Mouse (Mus musculus): Measurements from ENCODE around the gene Zw10. TPM values are rescaled to one million over a fixed set of nuclear protein-coding genes. Genes with fewer than 3 reads are reported as not detected.

Zw10 gene
- total and polyA plus RNA-seq, 3 experiments, result 7.1 to 12.4 (median 11.1) TPM

- Histone ChIP-seq H3K27me3 (ENCODE audit: control insufficient read depth, insufficient read depth, low read length) (no peaks in the 10 kb centered on the region), H3K36me3 (ENCODE audit: control insufficient read depth, insufficient read depth, low read length) (peaks cover 4% of the 10 kb centered on the region; the same call in 1 of the 2 replicates), H3K27ac (no peak overlapping the region), H3K4me3 (no peak overlapping the region), H3K4me1 (ENCODE audit: control insufficient read depth, insufficient read depth, low read length) (peaks cover 3% of the 10 kb centered on the region), H3K9ac (ENCODE audit: low read depth, low read length) (no peak overlapping the region), H3K79me2 (replicated peaks; ENCODE audit: control insufficient read depth, insufficient read depth, low read length) (no peaks in the 10 kb centered on the region)
- intact Hi-C loops (cut with DNase I), result loop anchor here (1.0 to 5.0 kb wide), 4 partner anchors 165 to 1091 kb away; no protein-coding TSS in a partner anchor
- peak; percentile 59 to 70 for DNase-seq
- WGBS, result 12% methylated on average over 4 of the region's 4 CpGs
- TF ChIP-seq CTCF (IDR thresholded peaks at IDR 0.05) (peak; percentile 84), EP300 (IDR thresholded peaks at IDR 0.05; ENCODE audit: insufficient read depth, low read depth, low read length) (0 out of 2 replicates have a peak, but pooled peaks have one; percentile 35), POLR2A (IDR thresholded peaks at IDR 0.05; ENCODE audit: insufficient read depth, low read depth, low read length) (no peak)
These were observed 26.1 kb downstream of the Zw10 start for GRCm38 (mm10) chr9:49081561-49081960.

GRCm38 (mm10) chr9:49087317-49087716, 31.9 kb downstream of the Zw10 start:
- no peaks in the 10 kb centered on the region for H3K27me3 ChIP-seq (ENCODE audit: control insufficient read depth, insufficient read depth, low read length)
- no peak for DNase-seq
- no peak overlapping the region for H3K9ac ChIP-seq (ENCODE audit: low read depth, low read length)
- intact Hi-C loops (cut with DNase I), result no loop called here
- H3K36me3 ChIP-seq (ENCODE audit: control insufficient read depth, insufficient read depth, low read length), result no peaks in the 10 kb centered on the region
- TF ChIP-seq POLR2A (IDR thresholded peaks at IDR 0.05; ENCODE audit: insufficient read depth, low read depth, low read length) (no peak), EP300 (IDR thresholded peaks at IDR 0.05; ENCODE audit: insufficient read depth, low read depth, low read length) (no peak), CTCF (IDR thresholded peaks at IDR 0.05) (no peak)
- H3K4me3 ChIP-seq, result no peak overlapping the region
- WGBS, result 84% methylated on average over 11 of the region's 11 CpGs
- no peak overlapping the region for H3K27ac ChIP-seq
- no peaks in the 10 kb centered on the region for H3K79me2 ChIP-seq (replicated peaks; ENCODE audit: control insufficient read depth, insufficient read depth, low read length)
- no peaks in the 10 kb centered on the region for H3K4me1 ChIP-seq (ENCODE audit: control insufficient read depth, insufficient read depth, low read length)

DNA sequence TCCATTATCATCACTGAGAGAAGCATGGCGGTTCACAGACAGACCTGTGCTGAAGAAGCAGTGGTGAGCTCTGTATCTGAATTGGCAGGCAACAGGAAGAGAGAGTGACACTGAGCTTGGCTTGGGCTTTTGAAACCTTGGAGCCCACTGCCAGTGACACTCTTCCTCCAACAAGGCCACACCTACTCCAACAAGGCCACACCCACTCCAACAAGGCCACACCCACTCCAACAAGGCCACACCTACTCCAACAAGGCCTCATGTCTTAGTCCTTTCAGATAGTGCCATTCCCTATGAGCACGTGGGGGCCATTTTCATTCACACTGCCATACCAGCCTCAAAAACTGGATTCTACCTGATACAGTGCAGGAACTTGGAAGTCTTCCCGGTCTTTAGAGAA, 43.5 kb downstream of the Zw10 start:
- Histone ChIP-seq H3K36me3 (ENCODE audit: control insufficient read depth, insufficient read depth, low read length) (no peaks in the 10 kb centered on the region), H3K27ac (no peak overlapping the region), H3K4me3 (no peak overlapping the region), H3K9ac (ENCODE audit: low read depth, low read length) (no peak overlapping the region), H3K27me3 (ENCODE audit: control insufficient read depth, insufficient read depth, low read length) (no peaks in the 10 kb centered on the region), H3K4me1 (ENCODE audit: control insufficient read depth, insufficient read depth, low read length) (no peaks in the 10 kb centered on the region), H3K79me2 (replicated peaks; ENCODE audit: control insufficient read depth, insufficient read depth, low read length) (no peaks in the 10 kb centered on the region)
- no peak for TF ChIP-seq CTCF (IDR thresholded peaks at IDR 0.05)
- TF ChIP-seq EP300 (IDR thresholded peaks at IDR 0.05; ENCODE audit: insufficient read depth, low read depth, low read length), result no peak
- no peak for TF ChIP-seq POLR2A (IDR thresholded peaks at IDR 0.05; ENCODE audit: insufficient read depth, low read depth, low read length)
- DNase-seq, result no peak
- WGBS, result 84% methylated on average over 3 of the region's 3 CpGs
- intact Hi-C loops (cut with DNase I), result no loop called here

- Histone ChIP-seq H3K79me2 (replicated peaks; ENCODE audit: control insufficient read depth, insufficient read depth, low read length) (no peaks in the 10 kb centered on the region), H3K9ac (ENCODE audit: low read depth, low read length) (no peak overlapping the region), H3K4me3 (no peak overlapping the region), H3K4me1 (ENCODE audit: control insufficient read depth, insufficient read depth, low read length) (no peaks in the 10 kb centered on the region), H3K27ac (no peak overlapping the region), H3K27me3 (ENCODE audit: control insufficient read depth, insufficient read depth, low read length) (no peaks in the 10 kb centered on the region), H3K36me3 (ENCODE audit: control insufficient read depth, insufficient read depth, low read length) (no peaks in the 10 kb centered on the region)
- TF ChIP-seq EP300 (IDR thresholded peaks at IDR 0.05; ENCODE audit: insufficient read depth, low read depth, low read length), result no peak
- no peak for TF ChIP-seq POLR2A (IDR thresholded peaks at IDR 0.05; ENCODE audit: insufficient read depth, low read depth, low read length)
- DNase-seq, result no peak
- intact Hi-C loops (cut with DNase I), result no loop called here
- WGBS, result 46% methylated on average over 1 of the region's 1 CpGs
These were observed 46.9 kb downstream of the Zw10 start for GRCm38 (mm10) chr9:49102328-49102727.

GRCm38 (mm10) chr9:49109101-49109500, 53.7 kb downstream of the Zw10 start:
- no peaks in the 10 kb centered on the region for H3K36me3 ChIP-seq (ENCODE audit: control insufficient read depth, insufficient read depth, low read length)
- H3K27ac ChIP-seq, result no peak overlapping the region
- no peaks in the 10 kb centered on the region for H3K4me1 ChIP-seq (ENCODE audit: control insufficient read depth, insufficient read depth, low read length)
- no peak for DNase-seq
- H3K4me3 ChIP-seq, result no peak overlapping the region
- H3K9ac ChIP-seq (ENCODE audit: low read depth, low read length), result no peak overlapping the region
- no peaks in the 10 kb centered on the region for H3K79me2 ChIP-seq (replicated peaks; ENCODE audit: control insufficient read depth, insufficient read depth, low read length)
- no peak for TF ChIP-seq POLR2A (IDR thresholded peaks at IDR 0.05; ENCODE audit: insufficient read depth, low read depth, low read length)
- no peak for TF ChIP-seq CTCF (IDR thresholded peaks at IDR 0.05)
- no peak for TF ChIP-seq EP300 (IDR thresholded peaks at IDR 0.05; ENCODE audit: insufficient read depth, low read depth, low read length)
- intact Hi-C loops (cut with DNase I), result no loop called here
- H3K27me3 ChIP-seq (ENCODE audit: control insufficient read depth, insufficient read depth, low read length), result no peaks in the 10 kb centered on the region; the same call in 1 of the 2 replicates
- 61% methylated on average over 7 of the region's 7 CpGs for WGBS

- WGBS, result 61% methylated on average over 6 of the region's 6 CpGs
- no peaks in the 10 kb centered on the region; the same call in 1 of the 2 replicates for H3K27me3 ChIP-seq (ENCODE audit: control insufficient read depth, insufficient read depth, low read length)
- no peak overlapping the region for H3K4me3 ChIP-seq
- no peaks in the 10 kb centered on the region for H3K79me2 ChIP-seq (replicated peaks; ENCODE audit: control insufficient read depth, insufficient read depth, low read length)
- no peaks in the 10 kb centered on the region for H3K36me3 ChIP-seq (ENCODE audit: control insufficient read depth, insufficient read depth, low read length)
- H3K27ac ChIP-seq, result no peak overlapping the region
- TF ChIP-seq POLR2A (IDR thresholded peaks at IDR 0.05; ENCODE audit: insufficient read depth, low read depth, low read length) (no peak), EP300 (IDR thresholded peaks at IDR 0.05; ENCODE audit: insufficient read depth, low read depth, low read length) (no peak), CTCF (IDR thresholded peaks at IDR 0.05) (no peak)
- intact Hi-C loops (cut with DNase I), result no loop called here
- no peaks in the 10 kb centered on the region for H3K4me1 ChIP-seq (ENCODE audit: control insufficient read depth, insufficient read depth, low read length)
- no peak overlapping the region for H3K9ac ChIP-seq (ENCODE audit: low read depth, low read length)
- no peak for DNase-seq
These were observed 55.2 kb downstream of the Zw10 start for GRCm38 (mm10) chr9:49110476-49111220.

All from heart, adult 2 months (tissue).